Mouse (Mus musculus) stomach, embryonic 14.5 days (tissue): ENCODE data around the gene Fau. TPM values are rescaled to one million over a fixed set of nuclear protein-coding genes. Genes with fewer than 3 reads are reported as not detected.

Source experiments
- ATAC-seq: fragments of 200-750 bp; cut with Nextera tagmentation; 2 replicates; pipeline ENCODE4 v1.8.0; 2017; ENCODE audit warnings: low read depth, moderate TSS enrichment; ENCODE audit not compliant: insufficient number of reproducible peaks, insufficient read depth, low FRiP score
- H3K27ac ChIP-seq: fragments of 300-500 bp; sonication (generic); 2 replicates; pipeline ENCODE4 v1.5.1; 2014; ENCODE audit warnings: mild to moderate bottlenecking, low read length, moderate library complexity, mixed read lengths
- H3K27me3 ChIP-seq: fragments of 300-500 bp; sonication (generic); 2 replicates; pipeline ENCODE4 v1.6.1; 2014; ENCODE audit warnings: low read length, control low read depth, mixed read lengths; ENCODE audit not compliant: control insufficient read depth, insufficient read depth
- H3K36me3 ChIP-seq: fragments of 300-500 bp; sonication (generic); 2 replicates; pipeline ENCODE4 v1.6.1; 2014; ENCODE audit warnings: mild to moderate bottlenecking, control low read depth, low read length, moderate library complexity, mixed read lengths; ENCODE audit not compliant: control insufficient read depth, insufficient read depth
- H3K4me1 ChIP-seq: fragments of 300-500 bp; sonication (generic); 2 replicates; pipeline ENCODE4 v1.6.1; 2014; ENCODE audit warnings: low read length, control low read depth, mixed read lengths; ENCODE audit not compliant: control insufficient read depth, insufficient read depth
- H3K4me2 ChIP-seq: fragments of 300-500 bp; sonication (generic); replicated peaks from 2 replicates; pipeline ENCODE4 v1.6.1; 2014; ENCODE audit warnings: low read depth, low read length, control low read depth
- H3K4me3 ChIP-seq: fragments of 300-500 bp; sonication (generic); 2 replicates; pipeline ENCODE4 v1.5.1; 2014; ENCODE audit warnings: low read depth, low read length, control low read depth
- H3K9ac ChIP-seq: fragments of 300-500 bp; sonication (generic); replicated peaks from 2 replicates; pipeline ENCODE4 v1.6.1; 2014; ENCODE audit warnings: low read depth, mild to moderate bottlenecking, control low read depth, low read length, moderate library complexity, mixed read lengths
- H3K9me3 ChIP-seq: fragments of 300-500 bp; sonication (generic); 2 replicates; pipeline ENCODE4 v1.6.1; 2016; ENCODE audit warnings: low read depth, low read length, control low read depth; ENCODE audit not compliant: control insufficient read depth
- WGBS: fragments of 180-500 bp; shearing (Covaris S2); extraction: QIAGEN DNeasy Blood & Tissue Kit; methylation state at CpG from one replicate; pipeline ENCODE4 v1.1.7; 2014; 5-methylcytosine and 5-hydroxymethylcytosine counted together
- polyA plus RNA-seq: library from polyadenylated mRNA; unstranded; fragments of >200 nt; fragmentation: Nextera tagmentation; extraction: Ambion mirVana; gene quantifications from 2 replicates; pipeline ENCODE4 v1.2.1, GENCODE M21; 2014

The Fau gene
- polyA plus RNA-seq, 1 experiment from 2014 or later: 945 TPM

- ATAC-seq: no peak
- peaks cover 56% of the 10 kb centered on the region for H3K36me3 ChIP-seq
- H3K27ac ChIP-seq: no peak overlapping the region
- no peak overlapping the region for H3K4me3 ChIP-seq
- H3K4me2 ChIP-seq: no peak overlapping the region
- 88% methylated on average over 11 of the region's 11 CpGs for WGBS
- peaks cover 13% of the 10 kb centered on the region for H3K4me1 ChIP-seq
- no peak overlapping the region for H3K9ac ChIP-seq
- H3K27me3 ChIP-seq: no peaks in the 10 kb centered on the region
- no peaks in the 10 kb centered on the region for H3K9me3 ChIP-seq
Measured at GRCm38 (mm10) chr19:6048681-6049410, 8.8 kb upstream of the Fau start.

GRCm38 (mm10) chr19:6052516-6052915 is 5.1 kb upstream of the Fau start:
- Histone ChIP-seq H3K4me3 (no peak overlapping the region), H3K9ac (no peak overlapping the region), H3K4me2 (no peak overlapping the region), H3K4me1 (peaks cover 12% of the 10 kb centered on the region), H3K27me3 (no peaks in the 10 kb centered on the region), H3K27ac (no peak overlapping the region), H3K9me3 (no peaks in the 10 kb centered on the region), H3K36me3 (peaks cover 69% of the 10 kb centered on the region)
- WGBS: 92% methylated on average over 7 of the region's 7 CpGs
- ATAC-seq: no peak

- ATAC-seq: no peak
- H3K4me1 ChIP-seq: peaks cover 10% of the 10 kb centered on the region; the same call in 1 of the 2 replicates
- H3K4me3 ChIP-seq: no peak overlapping the region
- 79% methylated on average over 5 of the region's 5 CpGs for WGBS
- H3K27me3 ChIP-seq: no peaks in the 10 kb centered on the region
- H3K9me3 ChIP-seq: no peaks in the 10 kb centered on the region
- H3K36me3 ChIP-seq: peaks cover 66% of the 10 kb centered on the region
- no peak overlapping the region for H3K9ac ChIP-seq
- H3K27ac ChIP-seq: no peak overlapping the region
- H3K4me2 ChIP-seq: no peak overlapping the region
Measured at GRCm38 (mm10) chr19:6054296-6054695, 3.3 kb upstream of the Fau start.

- 52% methylated on average over 4 of the region's 4 CpGs for WGBS
- H3K4me3 ChIP-seq: peak overlapping the region; percentile 89
- peak overlapping the region; percentile 69; the same call in 1 of the 2 replicates for H3K9ac ChIP-seq
- peaks cover 10% of the 10 kb centered on the region; the same call in 1 of the 2 replicates for H3K4me1 ChIP-seq
- no peaks in the 10 kb centered on the region for H3K9me3 ChIP-seq
- H3K27me3 ChIP-seq: no peaks in the 10 kb centered on the region
- H3K36me3 ChIP-seq: peaks cover 47% of the 10 kb centered on the region
- H3K27ac ChIP-seq: no peak overlapping the region
- no peak for ATAC-seq
- H3K4me2 ChIP-seq: peak overlapping the region; percentile 79
Measured at GRCm38 (mm10) chr19:6056696-6057095, 948 bp upstream of the Fau start.

GRCm38 (mm10) chr19:6058513-6058912 is 869 bp downstream of the Fau start:
- no peak for ATAC-seq
- Histone ChIP-seq H3K9ac (peak overlapping the region; percentile 86), H3K36me3 (peaks cover 29% of the 10 kb centered on the region), H3K27ac (no peak overlapping the region), H3K4me2 (peak overlapping the region; percentile 85), H3K27me3 (no peaks in the 10 kb centered on the region), H3K4me1 (peaks cover 20% of the 10 kb centered on the region), H3K9me3 (no peaks in the 10 kb centered on the region), H3K4me3 (peak overlapping the region; percentile 89)
- WGBS: 34% methylated on average over 5 of the region's 5 CpGs

GRCm38 (mm10) chr19:6058966-6059365 is 1.3 kb downstream of the Fau start:
- Histone ChIP-seq H3K4me3 (peak overlapping the region; percentile 89), H3K9ac (peak overlapping the region; percentile 86; the same call in 1 of the 2 replicates), H3K9me3 (no peaks in the 10 kb centered on the region), H3K27me3 (no peaks in the 10 kb centered on the region), H3K4me1 (peaks cover 20% of the 10 kb centered on the region), H3K36me3 (peaks cover 25% of the 10 kb centered on the region), H3K27ac (no peak overlapping the region), H3K4me2 (peak overlapping the region; percentile 85)
- no peak for ATAC-seq
- 78% methylated on average over 5 of the region's 5 CpGs for WGBS

- ATAC-seq: peak; percentile 80
- peak within 1 kb of the TSS; percentile 99 for H3K4me2 ChIP-seq
- peaks cover 20% of the 10 kb centered on the region for H3K4me1 ChIP-seq
- no peaks in the 10 kb centered on the region for H3K27me3 ChIP-seq
- peak within 1 kb of the TSS; percentile 79 for H3K4me3 ChIP-seq
- no peaks in the 10 kb centered on the region for H3K9me3 ChIP-seq
- peak within 1 kb of the TSS; percentile 96 for H3K27ac ChIP-seq
- H3K9ac ChIP-seq: peak within 1 kb of the TSS; percentile 95
- peaks cover 13% of the 10 kb centered on the region for H3K36me3 ChIP-seq
- under 1% methylated on average over 57 of the region's 58 CpGs for WGBS
Measured at GRCm38 (mm10) chr19:6061021-6061533, 3.4 kb downstream of the Fau start, which contains the start of gene Znhit2. Gene Znhit2 (plus strand): TSS chr19:6061192.

GRCm38 (mm10) chr19:6061641-6062302 is 4.1 kb downstream of the Fau start:
- Histone ChIP-seq H3K4me1 (peaks cover 22% of the 10 kb centered on the region), H3K4me3 (peak overlapping the region; percentile 79), H3K9ac (peak overlapping the region; percentile 95), H3K27me3 (no peaks in the 10 kb centered on the region), H3K9me3 (no peaks in the 10 kb centered on the region), H3K4me2 (peak overlapping the region; percentile 99), H3K27ac (peak overlapping the region; percentile 96), H3K36me3 (peaks cover 13% of the 10 kb centered on the region)
- 1% methylated on average over 44 of the region's 44 CpGs for WGBS
- ATAC-seq: no peak
